Mouse (Mus musculus) G1E (cell line): ENCODE measurements at regions not wholly inside any gene's neighbourhood (a gene's known extent, or its start where the extent isn't known, plus 50 kb on each side); places are given as distances from the start of the nearest gene placed in this dataset.

ENCODE experiments used
- CTCF ChIP-seq: IDR thresholded peaks from 2 replicates; pipeline ENCODE4 v1.5.1; 2012; ENCODE audit warnings: low read depth, low read length, inconsistent platforms, mixed read lengths
- GATA2 ChIP-seq: IDR thresholded peaks from 2 replicates; pipeline ENCODE4 v1.6.1; 2012; ENCODE audit warnings: low read depth, low read length, inconsistent platforms, borderline replicate concordance
- TAL1 ChIP-seq: conservative IDR thresholded peaks from 2 replicates; pipeline ENCODE4 v1.6.1; 2012; ENCODE audit warnings: low read depth, low read length, inconsistent platforms, mixed read lengths

- TF ChIP-seq CTCF: no peak
- no peak for TF ChIP-seq GATA2
- no peak for TF ChIP-seq TAL1
Observed at GRCm38 (mm10) chr12:70588234-70588633, 135.3 kb downstream of the Tmx1 start.
